Mouse (Mus musculus) spleen, postnatal 14 days (tissue): ENCODE results near the gene Hpgd.
"Not testable (repeated sequence)": the region's sequence is repeated elsewhere in the genome, so short reads cannot be mapped to it uniquely, and the experiment has no call there.

Source experiments
- DNase-seq, 2 experiments: peaks; one replicate each; pipeline ENCODE4 v3.0.0; 2021 to 2022; ENCODE audit warnings: low spot score in 2 of 2

Hpgd gene

GRCm38 (mm10) chr8:56294373-56294877, at the start of gene Hpgd:
Gene Hpgd (plus strand): TSS chr8:56294585.
- no peak for DNase-seq

- DNase-seq = not testable (repeated sequence)
Observed at GRCm38 (mm10) chr8:56251728-56252127, 42.7 kb upstream of the Hpgd start.

DNA sequence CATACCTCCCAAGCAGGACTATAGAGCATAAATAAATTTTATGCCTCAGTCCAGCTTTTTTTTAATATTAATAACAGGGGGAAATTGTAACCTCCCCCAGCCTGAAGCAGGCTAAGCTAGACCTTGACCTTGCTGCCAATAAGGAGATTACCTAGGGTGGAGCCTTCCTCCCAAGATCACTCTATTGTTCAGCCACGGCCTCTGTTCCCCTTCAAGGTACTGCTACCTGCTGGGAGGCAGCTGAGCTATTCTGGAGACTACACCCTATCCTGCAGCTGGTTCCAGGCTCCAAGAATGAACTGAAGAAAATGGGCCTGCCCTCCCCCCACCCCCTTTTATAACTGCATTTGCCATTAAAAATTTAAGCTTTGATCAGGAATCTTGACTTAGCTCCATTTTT, 42.1 kb upstream of the Hpgd start:
- no peak for DNase-seq

DNA sequence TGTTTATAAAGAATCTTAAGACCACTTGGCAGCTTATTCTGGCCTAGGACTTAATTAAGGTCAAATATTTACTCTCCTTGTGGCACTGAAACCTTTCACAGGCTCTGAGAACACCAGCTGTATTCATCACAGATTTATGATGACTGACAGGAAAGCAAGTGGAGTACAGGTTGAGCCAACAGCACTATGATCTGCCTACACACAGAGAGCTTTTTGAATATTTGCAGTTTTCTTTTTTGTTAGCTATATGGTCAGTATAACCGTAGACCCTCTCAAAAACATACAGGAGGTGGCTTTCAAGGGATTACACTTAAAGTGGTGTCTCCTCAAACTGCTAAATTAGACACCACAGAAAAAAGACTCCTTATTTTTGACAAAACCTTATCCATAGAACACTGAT, 33.2 kb upstream of the Hpgd start:
- DNase-seq = no peak

DNA sequence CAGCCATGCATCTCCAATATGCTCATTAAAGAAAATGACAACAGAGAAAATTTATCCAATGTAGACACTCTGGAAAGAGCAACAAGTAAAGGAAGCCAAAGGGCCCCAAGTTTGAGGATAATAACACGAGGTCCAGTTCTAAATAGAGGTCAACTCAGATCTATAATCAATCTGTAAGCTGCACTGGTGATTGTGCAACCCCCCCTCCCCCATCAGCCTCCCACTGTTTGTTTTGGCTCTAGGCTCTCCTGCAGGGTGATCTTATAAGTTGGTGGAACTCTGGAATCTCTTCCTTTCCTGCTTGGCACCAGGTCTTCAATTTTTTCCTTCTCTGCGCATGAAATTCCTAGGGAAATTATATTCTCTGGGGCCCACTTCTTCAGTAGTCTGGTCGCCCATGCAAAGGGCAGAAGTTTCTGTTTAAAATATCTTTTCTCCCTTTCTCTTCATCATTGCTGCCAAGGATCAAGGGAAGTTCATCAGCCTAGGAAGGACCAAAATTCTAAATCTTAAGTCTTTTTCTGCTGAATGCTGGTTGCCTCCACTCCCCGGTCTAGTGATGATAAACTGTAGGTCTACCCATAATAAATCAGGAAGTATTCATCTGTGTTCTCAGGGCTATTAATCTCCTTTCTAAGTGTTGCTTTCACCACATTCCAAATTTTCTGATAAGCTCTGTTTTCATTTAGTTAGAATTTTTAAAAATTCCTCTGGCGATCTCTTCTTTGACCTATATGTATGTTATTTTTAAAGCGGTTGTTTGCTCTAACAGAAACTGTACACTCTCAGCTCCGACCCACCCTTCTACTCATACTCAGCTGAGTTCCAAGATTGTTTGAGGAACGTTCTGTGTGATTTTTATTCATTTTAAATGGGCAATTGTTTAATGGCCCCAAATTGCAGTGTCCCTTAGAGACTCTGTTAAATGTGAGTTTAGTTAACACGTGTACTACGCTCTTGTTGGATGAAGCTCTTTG, 24.4 kb upstream of the Hpgd start:
- DNase-seq = no peak

- DNase-seq = no peak
Observed at GRCm38 (mm10) chr8:56272934-56273333, 21.5 kb upstream of the Hpgd start.

DNA sequence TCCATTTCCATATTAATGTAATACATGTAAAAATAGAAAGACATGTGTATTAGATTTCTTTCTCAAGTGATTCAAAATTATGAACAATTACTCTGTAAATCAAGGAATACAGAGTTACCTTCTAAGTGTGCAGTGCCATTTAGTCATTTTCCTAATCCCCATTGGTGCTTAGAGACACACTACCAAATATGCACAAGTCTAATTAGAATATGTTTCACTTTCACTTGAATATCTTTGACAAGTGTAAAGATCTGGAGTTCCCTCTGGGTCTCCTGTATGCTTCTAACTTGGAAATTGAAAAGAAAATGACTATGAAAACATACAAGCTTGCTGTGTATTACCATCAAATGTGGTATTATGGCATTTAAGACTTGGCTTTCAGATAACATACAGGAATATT, 19.1 kb upstream of the Hpgd start:
- no peak for DNase-seq

DNA sequence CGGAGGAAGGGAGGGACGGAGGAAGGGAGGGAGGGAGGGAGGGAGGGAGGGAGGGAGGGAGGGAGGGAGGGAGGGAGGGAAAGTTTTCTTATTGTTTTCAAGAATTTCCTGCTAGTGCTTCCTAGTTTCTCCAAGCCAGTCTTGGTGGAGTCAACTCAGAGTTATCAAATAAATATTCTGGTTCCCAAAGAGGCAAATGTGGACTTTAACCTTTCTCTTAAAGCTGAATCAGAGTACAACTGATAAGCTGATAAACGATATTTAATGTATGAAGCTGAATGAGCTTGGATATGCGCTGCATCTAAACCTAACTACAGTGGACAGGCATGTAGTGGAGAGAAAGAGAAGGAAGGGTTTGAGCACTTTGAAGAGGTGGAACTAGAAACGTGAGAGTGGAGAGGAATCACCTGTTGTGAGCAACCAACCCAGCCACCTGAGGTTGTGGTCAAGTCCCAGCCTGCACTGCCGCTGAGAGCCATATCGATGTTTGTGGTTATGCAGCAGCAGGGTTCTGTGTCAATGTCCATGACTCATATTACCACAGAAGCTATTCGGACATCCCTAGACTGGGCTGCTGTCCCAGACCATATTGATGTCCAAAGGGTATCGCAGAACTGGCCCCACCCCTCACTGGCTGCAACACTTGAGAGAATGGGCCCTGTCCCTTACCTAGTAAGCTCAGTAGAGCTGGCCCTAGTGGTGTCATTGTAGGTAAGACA, 16.4 kb upstream of the Hpgd start:
- DNase-seq = no peak

GRCm38 (mm10) chr8:56278545-56279063, 15.8 kb upstream of the Hpgd start:
- DNase-seq = no peak

GRCm38 (mm10) chr8:56283936-56284335, 10.4 kb upstream of the Hpgd start:
- DNase-seq = no peak

GRCm38 (mm10) chr8:56284957-56285356, 9.4 kb upstream of the Hpgd start:
- no peak for DNase-seq

DNA sequence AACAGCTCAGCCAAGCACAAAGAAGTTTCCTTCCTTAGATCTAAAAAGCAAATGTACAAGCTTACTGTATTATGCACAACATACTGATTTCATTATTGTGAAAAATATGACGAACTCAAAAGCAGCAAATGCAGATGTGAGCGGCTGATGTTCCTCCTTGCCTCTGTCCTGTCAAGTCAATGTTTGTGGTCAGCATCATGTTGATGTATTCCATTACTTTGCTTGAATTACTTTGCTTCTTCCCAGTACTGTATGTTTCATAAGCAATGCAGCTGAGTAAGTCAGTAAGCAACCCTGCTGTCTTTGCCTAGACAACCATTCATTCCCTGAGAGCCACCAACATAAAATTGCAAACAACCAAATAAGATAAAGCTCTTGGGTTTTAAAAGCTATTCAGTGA, 7.7 kb upstream of the Hpgd start:
- no peak for DNase-seq

- no peak for DNase-seq
Observed at GRCm38 (mm10) chr8:56287370-56288072, 6.9 kb upstream of the Hpgd start.

DNA sequence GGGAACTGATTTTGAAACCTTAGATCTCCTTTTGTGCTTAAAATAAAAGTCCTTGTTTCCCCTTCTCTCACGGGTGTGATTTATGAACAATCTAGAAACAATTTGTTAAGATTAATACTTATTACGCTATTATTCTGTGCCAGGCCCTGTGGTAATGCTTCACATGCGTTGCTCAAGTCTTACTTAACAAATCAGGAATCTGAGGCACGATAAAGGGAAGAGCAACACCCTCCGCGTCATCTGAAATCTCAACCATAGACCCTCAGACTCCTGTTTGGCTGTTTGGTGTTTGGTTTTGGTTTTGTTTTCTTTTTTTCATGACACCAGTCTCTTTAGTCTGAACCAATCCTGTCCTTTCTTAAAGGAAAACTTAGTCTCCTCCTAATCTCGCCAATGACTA, 2.1 kb upstream of the Hpgd start:
- DNase-seq = no peak

- DNase-seq = no peak
Observed at GRCm38 (mm10) chr8:56293480-56293879, 905 bp upstream of the Hpgd start.

GRCm38 (mm10) chr8:56294886-56295555, 636 bp downstream of the Hpgd start:
- no peak for DNase-seq

GRCm38 (mm10) chr8:56299421-56299820, 5.0 kb downstream of the Hpgd start:
- DNase-seq = no peak

DNA sequence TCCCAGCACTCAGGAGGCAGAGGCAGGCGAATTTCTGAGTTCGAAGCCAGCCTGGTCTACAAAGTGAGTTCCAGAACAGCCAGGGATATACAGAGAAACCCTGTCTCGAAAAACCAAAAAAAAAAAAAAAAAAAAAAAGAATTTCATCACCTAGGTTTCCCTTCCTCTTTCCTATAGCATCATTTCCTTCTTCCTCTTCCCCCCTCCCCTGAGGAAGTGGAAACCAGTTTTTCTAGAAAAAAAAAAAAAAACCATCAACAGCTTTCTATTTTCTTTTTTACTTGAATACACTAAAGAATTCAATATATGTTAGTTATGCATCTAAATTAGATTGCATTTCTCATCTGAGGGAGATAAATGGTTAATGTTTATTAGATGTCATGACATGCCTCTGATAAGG, 6.9 kb downstream of the Hpgd start:
- not testable (repeated sequence) for DNase-seq

GRCm38 (mm10) chr8:56304595-56304994, 10.2 kb downstream of the Hpgd start:
- no peak for DNase-seq

DNA sequence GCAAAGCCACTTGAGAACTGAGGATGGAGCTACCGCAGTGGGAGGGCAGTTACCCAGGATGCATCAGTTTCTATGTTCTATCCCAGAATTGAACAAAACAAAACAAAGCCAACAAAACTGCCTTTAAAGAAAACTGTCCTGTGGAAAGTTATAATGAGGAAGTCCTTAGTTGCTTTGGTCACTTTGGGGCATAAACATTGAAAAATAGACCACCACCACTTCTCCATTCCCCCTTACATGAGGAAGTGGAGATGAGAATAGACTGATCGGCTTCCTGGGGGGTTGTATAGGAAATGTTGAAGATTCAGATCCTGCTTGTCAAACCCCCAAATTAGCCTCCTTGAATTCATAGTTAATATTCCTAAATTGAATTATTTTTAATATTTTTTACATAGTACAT, 19.2 kb downstream of the Hpgd start:
- DNase-seq = no peak

DNA sequence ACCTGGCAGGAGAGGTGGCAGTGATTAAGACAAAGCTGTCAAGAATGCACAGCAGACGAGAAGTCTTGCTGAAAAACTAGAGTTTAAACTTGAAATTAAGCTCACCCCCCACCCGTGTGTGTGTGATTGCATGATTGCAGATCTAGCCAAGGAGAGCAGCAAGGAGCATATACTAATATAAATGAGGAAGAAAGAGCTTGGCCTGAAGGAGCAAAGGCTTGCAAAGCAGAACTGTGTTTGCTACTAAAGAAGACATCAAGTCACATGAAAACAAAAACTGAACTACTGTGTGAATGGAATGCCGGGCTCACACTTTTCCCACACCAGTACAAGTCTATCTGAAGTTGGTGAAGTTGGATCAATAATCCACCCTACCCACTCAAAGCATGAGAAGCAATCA, 20.8 kb downstream of the Hpgd start:
- DNase-seq = no peak
